Mouse (Mus musculus) myocyte (in vitro differentiated cells): ENCODE data around the gene Atp13a5.

Experiments used
- CEBPB ChIP-seq: IDR thresholded peaks from 2 replicates; pipeline ENCODE4 v1.6.1; 2011; ENCODE audit warnings: mild to moderate bottlenecking, moderate library complexity; ENCODE audit not compliant: poor library complexity, insufficient read depth, severe bottlenecking
- POLR2A ChIP-seq: IDR thresholded peaks from one replicate; pipeline ENCODE4 v1.6.1; 2011; ENCODE audit warnings: low read depth, mild to moderate bottlenecking, control low read depth, moderate library complexity; ENCODE audit not compliant: insufficient read length
- POLR2AphosphoS2 ChIP-seq: IDR thresholded peaks from one replicate; pipeline ENCODE4 v1.6.1; 2011; ENCODE audit warnings: low read depth, control low read depth; ENCODE audit not compliant: insufficient read length
- USF1 ChIP-seq: IDR thresholded peaks from one replicate; pipeline ENCODE4 v1.6.1; 2011; ENCODE audit warnings: low read depth, mild to moderate bottlenecking, control low read depth, moderate library complexity

- TF ChIP-seq POLR2AphosphoS2 (no peak), CEBPB (no peak), POLR2A (no peak), USF1 (no peak)
These were observed 53.2 kb downstream of the Atp13a5 start for GRCm38 (mm10) chr16:29325233-29325919.
